Mouse (Mus musculus) kidney, embryonic 16.5 days (tissue): ENCODE measurements around the gene Mcpt2. TPM values are rescaled to one million over a fixed set of nuclear protein-coding genes. Genes with fewer than 3 reads are reported as not detected.
"Not testable (repeated sequence)": the region's sequence is repeated elsewhere in the genome, so short reads cannot be mapped to it uniquely, and the experiment has no call there.

Experiments used
- ATAC-seq: fragments of 200-750 bp; cut with Nextera tagmentation; 2 replicates; pipeline ENCODE4 v1.8.0; 2017; ENCODE audit warnings: moderate TSS enrichment; ENCODE audit not compliant: low FRiP score, low TSS enrichment
- H3K27ac ChIP-seq: fragments of 300-500 bp; sonication (generic); 2 replicates; pipeline ENCODE4 v1.5.1; 2014; ENCODE audit warnings: low read length
- H3K27me3 ChIP-seq: fragments of 300-500 bp; sonication (generic); 2 replicates; pipeline ENCODE4 v1.6.1; 2014; ENCODE audit warnings: low read length, control low read depth, mixed read lengths; ENCODE audit not compliant: insufficient read depth
- H3K36me3 ChIP-seq: fragments of 300-500 bp; sonication (generic); 2 replicates; pipeline ENCODE4 v1.6.1; 2014; ENCODE audit warnings: low read length, control low read depth, mixed read lengths; ENCODE audit not compliant: insufficient read depth
- H3K4me1 ChIP-seq: fragments of 300-500 bp; sonication (generic); 2 replicates; pipeline ENCODE4 v1.6.1; 2014; ENCODE audit warnings: low read length, control low read depth, mixed read lengths; ENCODE audit not compliant: insufficient read depth
- H3K4me2 ChIP-seq: fragments of 300-500 bp; sonication (generic); replicated peaks from 2 replicates; pipeline ENCODE4 v1.6.1; 2014; ENCODE audit warnings: low read depth, low read length
- H3K4me3 ChIP-seq: fragments of 300-500 bp; sonication (generic); 2 replicates; pipeline ENCODE4 v1.5.1; 2014; ENCODE audit warnings: mild to moderate bottlenecking, low read length
- H3K9ac ChIP-seq: fragments of 300-500 bp; sonication (generic); replicated peaks from 2 replicates; pipeline ENCODE4 v1.6.1; 2014; ENCODE audit warnings: low read length
- H3K9me3 ChIP-seq: fragments of 300-500 bp; sonication (generic); 2 replicates; pipeline ENCODE4 v1.6.1; 2016; ENCODE audit warnings: low read length, control low read depth
- WGBS: fragments of 180-500 bp; shearing (Covaris S2); extraction: QIAGEN DNeasy Blood & Tissue Kit; methylation state at CpG from one replicate; pipeline ENCODE4 v1.1.7; 2014; 5-methylcytosine and 5-hydroxymethylcytosine counted together
- polyA plus RNA-seq: library from polyadenylated mRNA; unstranded; fragments of >200 nt; fragmentation: Nextera tagmentation; extraction: Ambion mirVana; gene quantifications from 2 replicates; pipeline ENCODE4 v1.2.1, GENCODE M21; 2015

Mcpt2 gene
- 0.15 TPM in 1 of 2 replicates, not detected in the other for polyA plus RNA-seq

DNA sequence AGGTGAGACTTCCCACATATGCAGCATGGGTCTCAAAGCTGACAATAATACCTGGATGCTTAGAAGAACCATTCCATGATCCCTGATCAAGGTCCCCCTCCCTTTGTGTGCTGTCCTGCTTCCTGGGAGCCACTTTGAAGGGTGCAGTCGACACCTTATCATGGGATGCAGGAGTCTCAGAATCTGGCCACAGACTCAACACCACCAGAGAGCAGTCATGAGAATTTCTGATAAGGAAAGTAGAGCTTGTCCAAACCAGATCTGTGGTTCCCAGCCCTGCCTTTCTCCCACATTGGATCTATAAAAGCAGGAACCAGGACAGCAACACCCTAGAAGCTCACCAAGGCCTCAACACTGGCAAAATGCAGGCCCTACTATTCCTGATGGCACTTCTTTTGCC is at the start of gene Mcpt2:
Mcpt2 (plus strand) TSS at position 250 of the 400 bp plus-strand sequence.
- H3K4me2 ChIP-seq, H3K27ac ChIP-seq, H3K4me3 ChIP-seq, H3K9ac ChIP-seq, H3K27me3 ChIP-seq, H3K4me1 ChIP-seq, H3K36me3 ChIP-seq, ATAC-seq, H3K9me3 ChIP-seq: not testable (repeated sequence)
- WGBS = 72% methylated on average over 1 of the region's 1 CpGs

DNA sequence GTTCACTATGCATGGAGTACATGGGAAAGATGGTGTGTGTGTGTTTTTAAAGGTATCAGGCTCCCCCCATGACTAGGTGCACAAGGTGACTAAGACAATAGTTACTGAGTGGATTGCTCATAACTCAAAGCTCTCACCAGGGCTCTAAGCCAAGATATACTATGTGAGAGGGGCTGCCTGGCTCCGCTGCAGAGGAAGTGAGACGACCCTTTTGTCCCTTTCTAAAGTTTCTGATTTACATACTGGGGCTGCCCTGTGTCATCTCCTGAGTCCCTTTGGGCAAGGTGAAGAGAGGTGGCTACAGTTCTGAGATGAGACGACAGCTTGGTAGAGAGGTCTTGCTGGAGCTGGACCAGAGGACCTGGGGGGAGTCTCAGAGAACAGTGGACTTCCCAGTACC is 28.7 kb upstream of the Mcpt2 start:
- H3K27ac ChIP-seq = no peak overlapping the region

DNA sequence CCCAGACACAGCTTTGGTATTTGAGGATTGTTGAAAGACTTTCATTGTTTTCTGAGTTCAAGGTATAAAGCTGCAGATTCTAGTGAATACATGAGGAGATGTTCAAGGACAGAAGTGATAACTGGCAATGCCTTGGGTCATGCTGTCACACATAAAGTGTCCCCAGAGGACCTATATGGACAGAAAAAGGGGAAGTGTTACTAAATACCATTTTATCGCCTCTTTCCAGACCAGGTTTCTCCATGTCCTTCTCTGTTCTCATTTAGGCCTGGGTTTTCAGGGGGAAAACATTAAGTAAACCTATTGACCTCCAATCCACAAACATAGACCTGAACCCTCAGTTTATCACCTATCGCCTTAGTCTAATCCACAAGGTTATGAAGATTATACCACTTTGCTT is 27.9 kb upstream of the Mcpt2 start:
- Histone ChIP-seq H3K36me3 (no peaks in the 10 kb centered on the region), H3K9me3 (no peaks in the 10 kb centered on the region), H3K4me1 (no peaks in the 10 kb centered on the region), H3K4me3 (no peak overlapping the region), H3K4me2 (no peak overlapping the region), H3K9ac (no peak overlapping the region), H3K27ac (no peak overlapping the region), H3K27me3 (no peaks in the 10 kb centered on the region)
- 91% methylated on average over 2 of the region's 2 CpGs for WGBS
- ATAC-seq = no peak

More for the DNA sequence above, 28.7 kb upstream of the Mcpt2 start:
- Histone ChIP-seq H3K4me2 (no peak overlapping the region), H3K36me3 (no peaks in the 10 kb centered on the region), H3K9me3 (no peaks in the 10 kb centered on the region), H3K27me3 (no peaks in the 10 kb centered on the region), H3K4me1 (no peaks in the 10 kb centered on the region), H3K4me3 (no peak overlapping the region), H3K9ac (no peak overlapping the region)
- WGBS = 37% methylated on average over 3 of the region's 3 CpGs
- no peak for ATAC-seq

DNA sequence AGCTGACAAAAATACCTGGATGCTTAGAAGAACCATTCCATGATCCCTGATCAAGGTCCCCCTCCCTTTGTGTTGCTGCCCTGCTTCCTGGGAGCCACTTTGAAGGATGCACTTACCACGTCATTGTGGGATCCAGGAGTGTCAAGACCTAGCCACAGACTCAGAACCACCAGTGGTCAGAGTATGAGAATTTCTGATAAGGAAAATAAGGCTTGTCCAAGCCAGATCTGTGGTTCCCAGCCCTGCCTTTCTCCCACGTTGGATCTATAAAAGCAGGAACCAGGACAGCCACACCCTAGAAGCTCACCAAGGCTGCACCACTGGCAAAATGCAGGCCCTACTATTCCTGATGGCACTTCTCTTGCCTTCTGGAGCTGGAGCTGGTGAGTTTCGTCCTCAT is 24.2 kb upstream of the Mcpt2 start, which contains the start of gene Mcpt1:
Mcpt1 (plus strand) TSS at position 301 of the 400 bp plus-strand sequence.
- H3K27me3 ChIP-seq, H3K4me2 ChIP-seq, H3K4me3 ChIP-seq, H3K4me1 ChIP-seq, H3K9ac ChIP-seq, H3K9me3 ChIP-seq, ATAC-seq, H3K27ac ChIP-seq, H3K36me3 ChIP-seq: not testable (repeated sequence)
- 75% methylated on average over 3 of the region's 3 CpGs for WGBS

DNA sequence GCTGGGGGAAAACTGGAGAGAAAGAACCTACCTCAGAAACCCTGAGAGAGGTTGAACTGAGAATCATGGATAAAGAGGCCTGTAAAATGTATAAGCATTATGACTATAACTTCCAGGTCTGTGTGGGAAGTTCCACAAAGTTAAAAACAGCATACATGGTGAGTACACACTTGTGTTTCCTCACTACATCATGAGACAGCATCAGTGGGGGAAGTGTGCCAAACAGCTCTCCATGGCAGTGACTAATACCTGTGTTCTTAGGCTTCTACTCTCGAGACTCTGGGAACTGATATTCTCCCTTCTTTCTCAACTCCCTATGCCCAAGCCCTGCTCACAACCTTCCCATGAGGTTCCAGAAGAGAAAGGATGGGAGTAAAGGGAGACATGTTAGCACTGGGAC is 22.4 kb upstream of the Mcpt2 start:
- H3K9me3 ChIP-seq = no peaks in the 10 kb centered on the region
- no peak for ATAC-seq
- no peak overlapping the region for H3K4me2 ChIP-seq
- H3K4me1 ChIP-seq = no peaks in the 10 kb centered on the region
- WGBS = 57% methylated on average over 1 of the region's 1 CpGs
- no peak overlapping the region for H3K9ac ChIP-seq
- no peak overlapping the region for H3K27ac ChIP-seq
- H3K36me3 ChIP-seq = no peaks in the 10 kb centered on the region
- no peaks in the 10 kb centered on the region for H3K27me3 ChIP-seq
- no peak overlapping the region for H3K4me3 ChIP-seq

- not testable (repeated sequence) for H3K27me3 ChIP-seq, H3K27ac ChIP-seq, H3K4me2 ChIP-seq, H3K4me1 ChIP-seq, H3K9ac ChIP-seq, H3K36me3 ChIP-seq, ATAC-seq, H3K4me3 ChIP-seq, H3K9me3 ChIP-seq
- 77% methylated on average over 3 of the region's 4 CpGs for WGBS
These were observed 20.5 kb upstream of the Mcpt2 start for GRCm38 (mm10) chr14:56021305-56021704.

DNA sequence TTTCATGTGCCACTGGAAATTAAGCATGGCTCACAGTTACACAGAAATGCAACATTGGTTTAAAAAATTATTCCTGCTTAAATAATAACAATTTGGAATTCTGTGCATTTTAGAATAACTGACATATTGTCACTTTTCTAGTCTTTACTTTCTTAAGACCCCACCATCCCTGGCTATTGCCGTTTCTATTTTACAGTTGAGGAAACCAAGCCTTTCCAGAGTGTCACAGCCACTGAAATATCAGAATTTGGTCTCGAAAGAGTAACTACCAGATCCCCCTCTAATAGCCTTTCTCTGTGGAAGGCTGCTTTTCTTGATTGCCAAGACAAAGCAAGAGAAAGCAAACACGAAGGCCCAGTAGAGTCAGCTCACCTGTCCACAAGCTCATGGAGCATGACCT is 11.4 kb upstream of the Mcpt2 start, which contains the start of gene Mcpt9:
Mcpt9 (minus strand) TSS at position 101 of the 400 bp plus-strand sequence.
- not testable (repeated sequence) for H3K4me2 ChIP-seq, H3K4me1 ChIP-seq, H3K27me3 ChIP-seq, H3K27ac ChIP-seq, H3K36me3 ChIP-seq, H3K4me3 ChIP-seq, ATAC-seq, H3K9ac ChIP-seq, H3K9me3 ChIP-seq
- WGBS = 79% methylated on average over 3 of the region's 3 CpGs

GRCm38 (mm10) chr14:56034433-56034832 is 7.4 kb upstream of the Mcpt2 start:
- no peak for ATAC-seq
- no peaks in the 10 kb centered on the region for H3K36me3 ChIP-seq
- no peaks in the 10 kb centered on the region for H3K4me1 ChIP-seq
- 42% methylated on average over 2 of the region's 2 CpGs for WGBS
- no peaks in the 10 kb centered on the region for H3K9me3 ChIP-seq
- H3K27ac ChIP-seq = no peak overlapping the region
- H3K4me2 ChIP-seq = no peak overlapping the region
- H3K27me3 ChIP-seq = no peaks in the 10 kb centered on the region
- H3K9ac ChIP-seq = no peak overlapping the region
- no peak overlapping the region for H3K4me3 ChIP-seq

GRCm38 (mm10) chr14:56055408-56055807 is 13.6 kb downstream of the Mcpt2 start:
- no peak overlapping the region for H3K4me3 ChIP-seq
- no peak overlapping the region for H3K4me2 ChIP-seq
- H3K27me3 ChIP-seq = no peaks in the 10 kb centered on the region
- no peaks in the 10 kb centered on the region for H3K4me1 ChIP-seq
- H3K9ac ChIP-seq = no peak overlapping the region
- no peak for ATAC-seq
- no peaks in the 10 kb centered on the region for H3K36me3 ChIP-seq
- H3K9me3 ChIP-seq = no peaks in the 10 kb centered on the region
- no peak overlapping the region for H3K27ac ChIP-seq
- WGBS = 81% methylated on average over 3 of the region's 3 CpGs

DNA sequence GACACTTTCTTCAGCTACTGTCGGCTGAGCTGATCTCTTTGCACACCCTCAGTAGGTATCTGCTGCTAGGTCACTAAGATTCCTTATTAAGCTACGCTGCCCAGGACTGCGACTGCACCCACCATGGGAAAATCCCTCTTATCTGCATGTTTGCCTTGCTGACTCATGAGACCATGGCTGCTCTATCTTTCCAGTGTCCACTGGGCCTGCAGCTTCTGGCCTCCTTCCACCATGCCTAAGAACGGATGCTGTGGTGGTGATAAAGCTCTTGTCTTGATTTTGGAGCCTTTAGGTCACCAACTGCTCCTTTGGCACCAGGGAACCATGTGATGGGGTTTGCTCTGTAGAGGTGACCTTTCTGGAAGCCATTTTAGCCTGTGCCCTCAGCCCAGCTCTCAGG is 15.9 kb downstream of the Mcpt2 start:
- Histone ChIP-seq H3K27ac (no peak overlapping the region), H3K4me2 (no peak overlapping the region), H3K4me3 (no peak overlapping the region), H3K27me3 (no peaks in the 10 kb centered on the region), H3K9ac (no peak overlapping the region), H3K4me1 (no peaks in the 10 kb centered on the region), H3K9me3 (no peaks in the 10 kb centered on the region), H3K36me3 (no peaks in the 10 kb centered on the region)
- 85% methylated on average over 4 of the region's 4 CpGs for WGBS
- no peak for ATAC-seq
